In the genomic region with DNA sequence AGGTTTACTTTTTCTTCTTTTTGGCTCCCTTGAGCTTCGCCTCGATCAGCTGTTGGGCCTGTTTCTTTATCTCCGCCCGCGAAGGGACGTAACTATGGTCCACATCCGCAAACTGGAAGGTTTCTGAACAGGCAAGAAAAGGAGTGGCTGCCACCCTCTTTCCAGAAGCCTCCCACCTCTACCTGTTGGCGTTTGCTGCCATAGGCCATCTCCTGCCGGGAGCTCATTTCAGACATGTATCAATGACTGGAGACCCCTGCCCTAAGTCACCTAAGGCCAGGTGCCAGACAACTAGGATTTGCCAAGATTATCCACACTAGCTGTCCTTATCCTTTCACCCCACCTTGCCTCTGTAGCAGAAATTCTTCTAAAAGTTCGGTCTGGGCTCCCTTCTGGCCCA, we compare ENCODE assay signal across 8 mouse cellular contexts. TPM values are rescaled to one million over a fixed set of nuclear protein-coding genes. Genes with fewer than 3 reads are reported as not detected.
DNase-seq lines count a peak whose midpoint lies in the region; ATAC-seq and TF ChIP-seq lines count a peak whose summit lies in the region.

No protein-coding gene starts in this region.

- TF ChIP-seq POLR2A in MEL (IDR thresholded peaks at IDR 0.05; ENCODE audit: control insufficient read depth in 1 of 2, insufficient read depth in 1 of 2, low read depth in 1 of 2, low read length in 2 of 2, poor library complexity in 1 of 2) = no peak

- TF ChIP-seq CTCF in MEL (IDR thresholded peaks at IDR 0.05 in 2 of 3, conservative IDR thresholded peaks at IDR 0.05 in 1 of 3; ENCODE audit: control insufficient read depth in 1 of 3, insufficient read depth in 1 of 3, low read depth in 2 of 3, low read length in 3 of 3, poor library complexity in 1 of 3, severe bottlenecking in 1 of 3) = no peak

- TF ChIP-seq EP300 in MEL (IDR thresholded peaks at IDR 0.05; ENCODE audit: low read depth in 1 of 2, low read length in 2 of 2) = 0 out of 4 replicates have a peak, but pooled peaks of 1 of the 2 experiments have one; percentile 1

- H3K4me3 ChIP-seq in heart, embryonic 10.5 days = peak overlapping the region; percentile 94
- H3K4me3 ChIP-seq in MEL (ENCODE audit: control insufficient read depth in 1 of 2, insufficient read depth in 1 of 2, low read depth in 2 of 2, low read length in 2 of 2) = peak overlapping the region; percentile 27 to 37; a peak in 2 of 4 replicates
- peak overlapping the region; percentile 100 for H3K4me3 ChIP-seq in hindbrain, embryonic 10.5 days

- peaks cover 28% of the 10 kb centered on the region for H3K79me2 ChIP-seq in MEL (ENCODE audit: control insufficient read depth, insufficient read depth, low read length, poor library complexity)

- intact Hi-C loops in left cerebral cortex, postnatal 4 days (cut with DNase I) = no loop called here

- no peaks in the 10 kb centered on the region for H3K9me3 ChIP-seq in heart, embryonic 10.5 days
- H3K9me3 ChIP-seq in MEL (replicated peaks; ENCODE audit: insufficient read depth, low read length) = no peaks in the 10 kb centered on the region
- H3K9me3 ChIP-seq in hindbrain, embryonic 10.5 days = no peaks in the 10 kb centered on the region

- WGBS in heart, embryonic 10.5 days = 68% methylated on average over 10 of the region's 10 CpGs
- 72% methylated on average over 10 of the region's 10 CpGs for WGBS in hindbrain, embryonic 10.5 days

- TF ChIP-seq RAD21 in MEL (IDR thresholded peaks at IDR 0.05; ENCODE audit: low read depth, low read length) = no peak

- peak; percentile 9; the same call in 1 of the 2 replicates for ATAC-seq in megakaryocyte-erythroid progenitor cell, adult 5-6 weeks (replicated peaks; ENCODE audit: low FRiP score, low TSS enrichment, poor library complexity, severe bottlenecking)

- peak overlapping the region; percentile 55 for H3K9ac ChIP-seq in MEL (ENCODE audit: control insufficient read depth, low read depth, low read length, poor library complexity, severe bottlenecking)

- H3K27me3 ChIP-seq in heart, embryonic 10.5 days (ENCODE audit: insufficient read depth, poor library complexity, severe bottlenecking) = peaks cover 50% of the 10 kb centered on the region
- no peaks in the 10 kb centered on the region for H3K27me3 ChIP-seq in MEL (ENCODE audit: control insufficient read depth in 1 of 2, insufficient read depth in 2 of 2, low read length in 2 of 2)
- peaks cover 51% of the 10 kb centered on the region for H3K27me3 ChIP-seq in hindbrain, embryonic 10.5 days (ENCODE audit: insufficient read depth, poor library complexity, severe bottlenecking)

- peaks cover 18% of the 10 kb centered on the region for H3K4me1 ChIP-seq in heart, embryonic 10.5 days
- H3K4me1 ChIP-seq in MEL (ENCODE audit: control insufficient read depth in 1 of 2, insufficient read depth in 2 of 2, low read length in 2 of 2) = peaks cover 0 to 18% of the 10 kb centered on the region in 2 experiments; a peak in 3 of 4 replicates
- H3K4me1 ChIP-seq in hindbrain, embryonic 10.5 days (replicated peaks) = peaks cover 29% of the 10 kb centered on the region

- DNase-seq in heart, embryonic 10.5 days (ENCODE audit: low spot score) = no peak
- DNase-seq in heart, adult 18-20 months = no peak
- DNase-seq in MEL (ENCODE audit: low read depth, low spot score) = no peak
- no peak for DNase-seq in hindbrain, embryonic 10.5 days (ENCODE audit: low spot score)
- no peak for DNase-seq in embryo, embryonic 10.5 days (ENCODE audit: low spot score)
- DNase-seq in MN1 (ENCODE audit: low spot score) = no peak
- DNase-seq in left cerebral cortex, postnatal 4 days = no peak

- peaks cover 6% of the 10 kb centered on the region; the same call in 1 of the 2 replicates for H3K36me3 ChIP-seq in heart, embryonic 10.5 days
- H3K36me3 ChIP-seq in MEL (ENCODE audit: control insufficient read depth in 1 of 2, insufficient read depth in 2 of 2, low read length in 2 of 2) = peaks cover 0 to 16% of the 10 kb centered on the region in 2 experiments; a peak in 2 of 4 replicates
- H3K36me3 ChIP-seq in hindbrain, embryonic 10.5 days = peaks cover 14% of the 10 kb centered on the region

- peak overlapping the region; percentile 98 for H3K27ac ChIP-seq in heart, embryonic 10.5 days
- peak overlapping the region; percentile 37 for H3K27ac ChIP-seq in MEL (ENCODE audit: control insufficient read depth, low read depth, low read length)
- peak overlapping the region; percentile 98 for H3K27ac ChIP-seq in hindbrain, embryonic 10.5 days

TF ChIP-seq in MEL, 35 proteins besides CTCF, POLR2A, EP300 and RAD21:
- TF ChIP-seq MYC (IDR thresholded peaks at IDR 0.05; ENCODE audit: low read depth, low read length) (0 out of 2 replicates have a peak, but pooled peaks have one; percentile 0), UBTF (IDR thresholded peaks at IDR 0.05; ENCODE audit: borderline replicate concordance, insufficient read depth, low read depth, low read length) (no peak), ETS1 (IDR thresholded peaks at IDR 0.05; ENCODE audit: low read depth, low read length) (peak; percentile 71; the same call in 1 of the 2 replicates), SIN3A (IDR thresholded peaks at IDR 0.05; ENCODE audit: low read length) (peak; percentile 13; the same call in 1 of the 2 replicates), KAT2A (conservative IDR thresholded peaks at IDR 0.05; ENCODE audit: low read depth, low read length) (no peak), E2F4 (IDR thresholded peaks at IDR 0.05; ENCODE audit: borderline replicate concordance, low read depth, low read length) (peak; percentile 3; the same call in 1 of the 2 replicates)
TF ChIP-seq in MEL: peak in this region for 4.

RNA-seq across cellular contexts. Expression of a gene that starts 0.3 kb away (rescaled TPM):
- polyA plus RNA-seq in heart, embryonic 10.5 days (2016; fragmentation: Nextera tagmentation; extraction: Ambion mirVana) = 57.9 and 69.6 TPM in 2 replicates
- 10 to 100 TPM; 63.5 to 63.8 TPM for total RNA-seq in heart, adult 18-20 months (2021)
- 66.1 and 76.9 TPM in 2 replicates for total RNA-seq in MEL (2012; rRNA removed)
- 100 to 1,000 TPM in 1 of 2 experiments, 10 to 100 TPM in 1; 84.7 to 104 TPM for polyA plus RNA-seq in MEL (2012; ENCODE audit: insufficient read depth in 1 of 2, insufficient read length in 2 of 2, low read depth in 1 of 2, low replicate concordance in 2 of 2, missing spikeins in 1 of 2)
- polyA plus RNA-seq in hindbrain, embryonic 10.5 days (2016; fragmentation: Nextera tagmentation; extraction: Ambion mirVana) = 75.5 and 80.0 TPM in 2 replicates
- total RNA-seq in megakaryocyte-erythroid progenitor cell, adult 5-6 weeks (2014; fragmentation: Nextera tagmentation) = 55.8 and 58.7 TPM in 2 replicates
- total RNA-seq in megakaryocyte-erythroid progenitor cell, adult 5-6 weeks (2017) = 58.5 and 92.0 TPM in 2 replicates
- 10 to 100 TPM; 85.9 to 87.1 TPM for total RNA-seq in left cerebral cortex, postnatal 4 days (2021)

RNA-seq across cellular contexts. Expression of a gene that starts 8.8 kb away (rescaled TPM):
- 0.07 and 0.21 TPM in 2 replicates for polyA plus RNA-seq in heart, embryonic 10.5 days (2016; fragmentation: Nextera tagmentation; extraction: Ambion mirVana)
- not detected for total RNA-seq in heart, adult 18-20 months (2021)
- total RNA-seq in MEL (2012; rRNA removed) = 0.04 TPM in 1 of 2 replicates, not detected in the other
- polyA plus RNA-seq in MEL (2012; ENCODE audit: insufficient read depth in 1 of 2, insufficient read length in 2 of 2, low read depth in 1 of 2, low replicate concordance in 2 of 2, missing spikeins in 1 of 2) = under 1 TPM in 1 of 2 experiments, not detected in 1; 0.26 TPM
- 0.17 and 0.18 TPM in 2 replicates for polyA plus RNA-seq in hindbrain, embryonic 10.5 days (2016; fragmentation: Nextera tagmentation; extraction: Ambion mirVana)
- total RNA-seq in megakaryocyte-erythroid progenitor cell, adult 5-6 weeks (2014; fragmentation: Nextera tagmentation) = not detected in 2 replicates
- not detected in 2 replicates for total RNA-seq in megakaryocyte-erythroid progenitor cell, adult 5-6 weeks (2017)
- total RNA-seq in left cerebral cortex, postnatal 4 days (2021) = not detected

RNA-seq across cellular contexts. Expression of a gene that starts 13.1 kb away (rescaled TPM):
- 14.9 and 18.5 TPM in 2 replicates for polyA plus RNA-seq in heart, embryonic 10.5 days (2016; fragmentation: Nextera tagmentation; extraction: Ambion mirVana)
- total RNA-seq in heart, adult 18-20 months (2021) = 10 to 100 TPM; 33.9 to 37.9 TPM
- total RNA-seq in MEL (2012; rRNA removed) = 10.9 and 11.9 TPM in 2 replicates
- 10 to 100 TPM in 1 of 2 experiments, not detected in 1; 25.3 TPM for polyA plus RNA-seq in MEL (2012; ENCODE audit: insufficient read depth in 1 of 2, insufficient read length in 2 of 2, low read depth in 1 of 2, low replicate concordance in 2 of 2, missing spikeins in 1 of 2)
- 17.4 and 18.3 TPM in 2 replicates for polyA plus RNA-seq in hindbrain, embryonic 10.5 days (2016; fragmentation: Nextera tagmentation; extraction: Ambion mirVana)
- 2.1 and 3.0 TPM in 2 replicates for total RNA-seq in megakaryocyte-erythroid progenitor cell, adult 5-6 weeks (2014; fragmentation: Nextera tagmentation)
- 3.7 and 5.9 TPM in 2 replicates for total RNA-seq in megakaryocyte-erythroid progenitor cell, adult 5-6 weeks (2017)
- total RNA-seq in left cerebral cortex, postnatal 4 days (2021) = 10 to 100 TPM; 21.7 to 27.1 TPM

RNA-seq across cellular contexts. Expression of a gene that starts 19.2 kb away (rescaled TPM):
- 0.26 and 1.5 TPM in 2 replicates for polyA plus RNA-seq in heart, embryonic 10.5 days (2016; fragmentation: Nextera tagmentation; extraction: Ambion mirVana)
- 1 to 10 TPM; 7.1 to 8.1 TPM for total RNA-seq in heart, adult 18-20 months (2021)
- total RNA-seq in MEL (2012; rRNA removed) = not detected in 2 replicates
- polyA plus RNA-seq in MEL (2012; ENCODE audit: insufficient read depth in 1 of 2, insufficient read length in 2 of 2, low read depth in 1 of 2, low replicate concordance in 2 of 2, missing spikeins in 1 of 2) = under 1 TPM in 1 of 2 experiments, not detected in 1; 0.21 TPM
- polyA plus RNA-seq in hindbrain, embryonic 10.5 days (2016; fragmentation: Nextera tagmentation; extraction: Ambion mirVana) = 1.00 and 1.2 TPM in 2 replicates
- not detected in 2 replicates for total RNA-seq in megakaryocyte-erythroid progenitor cell, adult 5-6 weeks (2014; fragmentation: Nextera tagmentation)
- not detected in 2 replicates for total RNA-seq in megakaryocyte-erythroid progenitor cell, adult 5-6 weeks (2017)
- 1 to 10 TPM; 1.0 to 1.6 TPM for total RNA-seq in left cerebral cortex, postnatal 4 days (2021)

RNA-seq across cellular contexts. Expression of a gene that starts 27.1 kb away (rescaled TPM):
- polyA plus RNA-seq in heart, embryonic 10.5 days (2016; fragmentation: Nextera tagmentation; extraction: Ambion mirVana) = 0.08 TPM in 1 of 2 replicates, not detected in the other
- total RNA-seq in heart, adult 18-20 months (2021) = under 1 TPM; 0.10 to 0.46 TPM
- total RNA-seq in MEL (2012; rRNA removed) = 0.04 and 0.07 TPM in 2 replicates
- under 1 TPM in 1 of 2 experiments, not detected in 1; 0.32 TPM for polyA plus RNA-seq in MEL (2012; ENCODE audit: insufficient read depth in 1 of 2, insufficient read length in 2 of 2, low read depth in 1 of 2, low replicate concordance in 2 of 2, missing spikeins in 1 of 2)
- polyA plus RNA-seq in hindbrain, embryonic 10.5 days (2016; fragmentation: Nextera tagmentation; extraction: Ambion mirVana) = 0.05 and 0.44 TPM in 2 replicates
- total RNA-seq in megakaryocyte-erythroid progenitor cell, adult 5-6 weeks (2014; fragmentation: Nextera tagmentation) = not detected in 2 replicates
- 0.09 TPM in 1 of 2 replicates, not detected in the other for total RNA-seq in megakaryocyte-erythroid progenitor cell, adult 5-6 weeks (2017)
- total RNA-seq in left cerebral cortex, postnatal 4 days (2021) = 10 to 100 TPM; 49.0 to 59.4 TPM

Comparison
In these comparisons a context has a peak if more than half of its experiments do, and no peak if none do; other contexts are left out.
1. H3K27ac ChIP-seq: peak in every context shown above with its lines; median percentile 98 in heart, embryonic 10.5 days; 98 in hindbrain, embryonic 10.5 days; 37 in MEL.
2. H3K4me3 ChIP-seq: peak in every context shown above with its lines; median percentile 100 in hindbrain, embryonic 10.5 days; 94 in heart, embryonic 10.5 days; 32 in MEL.